Mouse (Mus musculus) CH12.LX (cell line): ENCODE results near the gene Cd3e. TPM values are rescaled to one million over a fixed set of nuclear protein-coding genes. Genes with fewer than 3 reads are reported as not detected.

ENCODE experiments used
- DNase-seq: peaks from one replicate; pipeline ENCODE4 v3.0.0-alpha.2; 2013; ENCODE audit errors: extremely low read depth
- H3K27ac ChIP-seq: 2 replicates; pipeline ENCODE4 v1.5.1; 2012; ENCODE audit warnings: low read depth, mild to moderate bottlenecking, control low read depth, moderate library complexity; ENCODE audit not compliant: insufficient read depth
- H3K27me3 ChIP-seq: replicated peaks from 2 replicates; pipeline ENCODE3; 2012; ENCODE audit warnings: inconsistent platforms
- H3K36me3 ChIP-seq, 2 experiments: replicated peaks in 1 of 2; 2 replicates each; pipeline versions ENCODE3 to v1.6.1; 2012; ENCODE audit warnings: inconsistent platforms in 1 of 2, low read length in 1 of 2, mild to moderate bottlenecking in 1 of 2, mixed read lengths in 1 of 2, moderate library complexity in 1 of 2; ENCODE audit not compliant: control insufficient read depth in 1 of 2, insufficient read depth in 1 of 2
- H3K4me1 ChIP-seq, 2 experiments: 2 replicates each; pipeline ENCODE4 v1.6.1; 2012; ENCODE audit warnings: inconsistent platforms in 1 of 2, moderate library complexity in 1 of 2; ENCODE audit not compliant: insufficient read depth in 2 of 2, control insufficient read depth in 1 of 2
- H3K4me2 ChIP-seq: 2 replicates; pipeline ENCODE4 v1.6.1; 2012; ENCODE audit warnings: low read depth, mild to moderate bottlenecking, control low read depth; ENCODE audit not compliant: poor library complexity, insufficient read depth, severe bottlenecking
- H3K4me3 ChIP-seq, 3 experiments: fragments of 150-350 bp in 1 of 3; sonication (generic) in 1 of 3; replicated peaks in 1 of 3; 2 replicates each; pipeline versions ENCODE3 to v1.5.1; 2011 to 2012; ENCODE audit warnings: low read depth in 2 of 3, low read length in 2 of 3, mild to moderate bottlenecking in 2 of 3, moderate library complexity in 2 of 3, control low read depth in 1 of 3, improper control_type of control experiment in 1 of 3, inconsistent platforms in 1 of 3, mixed read lengths in 1 of 3; ENCODE audit not compliant: poor library complexity in 1 of 3
- H3K79me2 ChIP-seq: replicated peaks from 2 replicates; pipeline ENCODE4 v1.6.1; 2012; ENCODE audit warnings: mild to moderate bottlenecking, moderate library complexity; ENCODE audit not compliant: control insufficient read depth, poor library complexity, insufficient read depth, severe bottlenecking; ENCODE audit errors: extremely low read depth
- H3K9ac ChIP-seq: 2 replicates; pipeline ENCODE4 v1.6.1; 2012; ENCODE audit warnings: low read depth, mild to moderate bottlenecking, control low read depth, moderate library complexity; ENCODE audit not compliant: insufficient read depth
- H3K9me3 ChIP-seq: replicated peaks from 2 replicates; pipeline ENCODE3; 2012; ENCODE audit warnings: low read length, inconsistent platforms, mixed read lengths
- CHD1 ChIP-seq: IDR thresholded peaks from 2 replicates; pipeline ENCODE4 v1.6.1; 2012; ENCODE audit warnings: low read depth, low read length, improper control_type of control experiment, inconsistent platforms
- CTCF ChIP-seq, 2 experiments: IDR thresholded peaks in 1 of 2; conservative IDR thresholded peaks in 1 of 2; 2 replicates each; pipeline ENCODE4 v1.5.1; 2011 to 2012; ENCODE audit warnings: low read depth in 2 of 2, low read length in 2 of 2, improper control_type of control experiment in 1 of 2, inconsistent platforms in 1 of 2, mild to moderate bottlenecking in 1 of 2, moderate library complexity in 1 of 2
- ELF1 ChIP-seq: IDR thresholded peaks from 2 replicates; pipeline ENCODE4 v1.6.1; 2014; ENCODE audit warnings: low read depth, mild to moderate bottlenecking, inconsistent platforms, low read length, improper control_type of control experiment
- KAT2A ChIP-seq: IDR thresholded peaks from 2 replicates; pipeline ENCODE4 v1.6.1; 2012; ENCODE audit warnings: low read length, improper control_type of control experiment, inconsistent platforms; ENCODE audit not compliant: insufficient replicate concordance
- MAFK ChIP-seq: IDR thresholded peaks from 2 replicates; pipeline ENCODE4 v1.6.1; 2011; ENCODE audit warnings: low read length, improper control_type of control experiment; ENCODE audit not compliant: insufficient replicate concordance
- MAX ChIP-seq: IDR thresholded peaks from 2 replicates; pipeline ENCODE4 v1.6.1; 2011; ENCODE audit warnings: low read length, improper control_type of control experiment
- MAZ ChIP-seq: IDR thresholded peaks from 2 replicates; pipeline ENCODE4 v1.6.1; 2012; ENCODE audit warnings: low read depth, mild to moderate bottlenecking, inconsistent platforms, low read length, improper control_type of control experiment, moderate library complexity
- MEF2A ChIP-seq: IDR thresholded peaks from 2 replicates; pipeline ENCODE4 v1.6.1; 2014; ENCODE audit warnings: low read depth, mild to moderate bottlenecking, inconsistent platforms, low read length, improper control_type of control experiment, borderline replicate concordance
- MYC ChIP-seq: IDR thresholded peaks from 2 replicates; pipeline ENCODE4 v1.6.1; 2011; ENCODE audit warnings: low read depth, mild to moderate bottlenecking, improper control_type of control experiment, low read length
- NRF1 ChIP-seq: IDR thresholded peaks from 2 replicates; pipeline ENCODE4 v1.6.1; 2014; ENCODE audit warnings: low read depth, mild to moderate bottlenecking, inconsistent platforms, low read length, improper control_type of control experiment, moderate library complexity
- RAD21 ChIP-seq: IDR thresholded peaks from 2 replicates; pipeline ENCODE4 v1.6.1; 2011; ENCODE audit warnings: low read depth, mild to moderate bottlenecking, low read length, improper control_type of control experiment, moderate library complexity
- RCOR1 ChIP-seq: conservative IDR thresholded peaks from 2 replicates; pipeline ENCODE4 v1.6.1; 2012; ENCODE audit warnings: low read depth, mild to moderate bottlenecking, inconsistent platforms, low read length, improper control_type of control experiment
- SMC3 ChIP-seq: IDR thresholded peaks from 2 replicates; pipeline ENCODE4 v1.6.1; 2011; ENCODE audit warnings: low read depth, low read length, improper control_type of control experiment
- TBP ChIP-seq: conservative IDR thresholded peaks from 2 replicates; pipeline ENCODE4 v1.6.1; 2011; ENCODE audit warnings: low read depth, low read length, improper control_type of control experiment
- TCF12 ChIP-seq: IDR thresholded peaks from 2 replicates; pipeline ENCODE4 v1.6.1; 2014; ENCODE audit warnings: low read depth, mild to moderate bottlenecking, inconsistent platforms, low read length, improper control_type of control experiment
- UBTF ChIP-seq: IDR thresholded peaks from 2 replicates; pipeline ENCODE4 v1.6.1; 2012; ENCODE audit warnings: low read depth, mild to moderate bottlenecking, inconsistent platforms, low read length, improper control_type of control experiment, moderate library complexity
- USF1 ChIP-seq: IDR thresholded peaks from 2 replicates; pipeline ENCODE4 v1.6.1; 2014; ENCODE audit warnings: low read depth, mild to moderate bottlenecking, inconsistent platforms, low read length, improper control_type of control experiment
- ZC3H11A ChIP-seq: IDR thresholded peaks from 2 replicates; pipeline ENCODE4 v1.6.1; 2012; ENCODE audit warnings: low read depth, mild to moderate bottlenecking, inconsistent platforms, low read length, improper control_type of control experiment
- ZKSCAN1 ChIP-seq: IDR thresholded peaks from 2 replicates; pipeline ENCODE4 v1.6.1; 2012; ENCODE audit warnings: low read depth, inconsistent platforms, low read length, improper control_type of control experiment, borderline replicate concordance
- ZNF384 ChIP-seq: IDR thresholded peaks from 2 replicates; pipeline ENCODE4 v1.6.1; 2012; ENCODE audit warnings: low read depth, low read length, improper control_type of control experiment, inconsistent platforms
- dilution Hi-C: fragments of 300-500 bp; cut with MboI; formaldehyde crosslinking; loops from 2 replicates; pipeline ENCODE4 v1.14.3; 2020; ENCODE audit warnings: low sequenced_read_pairs; ENCODE audit not compliant: extremely low pct_unique_long_range_greater_than_20kb, extremely low pct_ligation_motif_present
- in situ Hi-C: fragments of 300-500 bp; cut with MboI; formaldehyde crosslinking; loops from 3 replicates; pipeline ENCODE4 v1.14.3; 2019; ENCODE audit warnings: low sequenced_read_pairs, low pct_ligation_motif_present, low pct_unique_long_range_greater_than_20kb, mixed read lengths
- polyA plus RNA-seq: library from polyadenylated mRNA; unstranded; fragments of >175 nt; gene quantifications from 2 replicates; pipeline ENCODE4 v1.2.1, GENCODE M21; 2012; ENCODE audit warnings: low read depth; ENCODE audit not compliant: insufficient read length
- total RNA-seq, 2 experiments: library from RNA; depleted of rRNA; stranded (reverse); fragments of 300-350 nt in 1 of 2; fragments of >200 nt in 1 of 2; gene quantifications; 2 replicates each; pipeline ENCODE4 v1.2.3; 2012 to 2014

Cd3e gene
- total and polyA plus RNA-seq, 3 experiments, result not detected

- TF ChIP-seq MAZ (peak; percentile 17; the same call in 1 of the 2 replicates), TCF12 (peak; percentile 89), MYC (no peak), CHD1 (no peak), TBP (peak; percentile 61; the same call in 1 of the 2 replicates), MEF2A (peak; percentile 63; the same call in 1 of the 2 replicates), MAX (peak; percentile 18; the same call in 1 of the 2 replicates), RCOR1 (0 out of 2 replicates have a peak, but pooled peaks have one; percentile 41), ZKSCAN1 (no peak), CTCF (conservative IDR thresholded peaks at IDR 0.05 in 1 of 2, IDR thresholded peaks at IDR 0.05 in 1 of 2; ENCODE audit: low read depth in 2 of 2, low read length in 2 of 2) (no peak), MAFK (no peak), SMC3 (no peak), NRF1 (peak; percentile 96), ZNF384 (no peak), RAD21 (no peak), USF1 (no peak), ELF1 (peak; percentile 100)
Measured at GRCm38 (mm10) chr9:44965126-44965832, 44.1 kb downstream of the Cd3e start, which contains the start of gene Ube4a (continued).

GRCm38 (mm10) chr9:44954432-44954831 lies 55.0 kb downstream of the Cd3e start:
- no peak overlapping the region for H3K9ac ChIP-seq
- in situ Hi-C loops, result no loop called here
- TF ChIP-seq ZC3H11A (no peak), KAT2A (no peak), MYC (no peak), UBTF (no peak)
- no peak for DNase-seq
- no peak overlapping the region for H3K4me2 ChIP-seq
- no peaks in the 10 kb centered on the region for H3K4me1 ChIP-seq
- no peak overlapping the region for H3K27ac ChIP-seq
- H3K4me3 ChIP-seq, result no peak overlapping the region
- H3K9me3 ChIP-seq, result no peaks in the 10 kb centered on the region
- peaks cover 65 to 89% of the 10 kb centered on the region in 2 experiments for H3K36me3 ChIP-seq
- no peaks in the 10 kb centered on the region for H3K79me2 ChIP-seq
- no peaks in the 10 kb centered on the region for H3K27me3 ChIP-seq
- dilution Hi-C loops, result no loop called here

Other genes with a start within 250 kb of the Cd3e start
- 79.4 and 95.2 TPM in 2 replicates for gene Arcn1, start 241.8 kb downstream of the Cd3e start, total RNA-seq (2012; rRNA removed)
- 145 and 150 TPM in 2 replicates for gene Arcn1, start 241.8 kb downstream of the Cd3e start, total RNA-seq (2014; rRNA removed)
- gene Arcn1, start 241.8 kb downstream of the Cd3e start, polyA plus RNA-seq, result 127 and 146 TPM in 2 replicates
- 49.8 and 51.4 TPM in 2 replicates for gene Ift46, start 241.7 kb downstream of the Cd3e start, total RNA-seq (2012; rRNA removed)
- 57.7 and 60.7 TPM in 2 replicates for gene Ift46, start 241.7 kb downstream of the Cd3e start, total RNA-seq (2014; rRNA removed)
- 77.7 and 80.0 TPM in 2 replicates for gene Ift46, start 241.7 kb downstream of the Cd3e start, polyA plus RNA-seq
- gene Tmem25, start 210.3 kb downstream of the Cd3e start, total RNA-seq (2012; rRNA removed), result 0.25 TPM in 2 replicates
- 0.16 and 0.28 TPM in 2 replicates for gene Tmem25, start 210.3 kb downstream of the Cd3e start, total RNA-seq (2014; rRNA removed)
- gene Tmem25, start 210.3 kb downstream of the Cd3e start, polyA plus RNA-seq, result 0.44 and 1.5 TPM in 2 replicates
- gene Ttc36, start 206.6 kb downstream of the Cd3e start, total RNA-seq (2012; rRNA removed), result 0.68 TPM in 1 of 2 replicates, not detected in the other
- not detected in 2 replicates for gene Ttc36, start 206.6 kb downstream of the Cd3e start, total RNA-seq (2014; rRNA removed)
- gene Ttc36, start 206.6 kb downstream of the Cd3e start, polyA plus RNA-seq, result 0.37 and 0.51 TPM in 2 replicates
- 7.2 and 7.3 TPM in 2 replicates for gene Kmt2a, start 128.3 kb downstream of the Cd3e start, total RNA-seq (2012; rRNA removed)
- gene Kmt2a, start 128.3 kb downstream of the Cd3e start, total RNA-seq (2014; rRNA removed), result 2.2 and 2.5 TPM in 2 replicates
- 13.4 and 21.3 TPM in 2 replicates for gene Kmt2a, start 128.3 kb downstream of the Cd3e start, polyA plus RNA-seq
- gene Atp5l, start 88.9 kb downstream of the Cd3e start, total RNA-seq (2012; rRNA removed), result 490 and 550 TPM in 2 replicates
- gene Atp5l, start 88.9 kb downstream of the Cd3e start, total RNA-seq (2014; rRNA removed), result 689 and 720 TPM in 2 replicates
- 277 and 311 TPM in 2 replicates for gene Atp5l, start 88.9 kb downstream of the Cd3e start, polyA plus RNA-seq
- 18.2 and 20.7 TPM in 2 replicates for gene Ube4a, start 44.0 kb downstream of the Cd3e start, total RNA-seq (2012; rRNA removed)
- 13.3 and 14.6 TPM in 2 replicates for gene Ube4a, start 44.0 kb downstream of the Cd3e start, total RNA-seq (2014; rRNA removed)
- 25.4 and 28.3 TPM in 2 replicates for gene Ube4a, start 44.0 kb downstream of the Cd3e start, polyA plus RNA-seq
- gene Cd3g, start 29.2 kb downstream of the Cd3e start, total RNA-seq (2012; rRNA removed), result 11.2 and 12.7 TPM in 2 replicates
- 1.3 and 1.7 TPM in 2 replicates for gene Cd3g, start 29.2 kb downstream of the Cd3e start, total RNA-seq (2014; rRNA removed)
- gene Cd3g, start 29.2 kb downstream of the Cd3e start, polyA plus RNA-seq, result 2.2 and 2.9 TPM in 2 replicates
- gene Cd3d, start 27.8 kb downstream of the Cd3e start, total RNA-seq (2012; rRNA removed), result 5.2 and 5.5 TPM in 2 replicates
- gene Cd3d, start 27.8 kb downstream of the Cd3e start, total RNA-seq (2014; rRNA removed), result 0.27 TPM in 1 of 2 replicates, not detected in the other
- gene Cd3d, start 27.8 kb downstream of the Cd3e start, polyA plus RNA-seq, result 2.6 and 2.7 TPM in 2 replicates
- gene Mpzl2, start 30.2 kb upstream of the Cd3e start, total RNA-seq (2012; rRNA removed), result 0.30 and 0.38 TPM in 2 replicates
- gene Mpzl2, start 30.2 kb upstream of the Cd3e start, total RNA-seq (2014; rRNA removed), result 0.18 and 0.36 TPM in 2 replicates
- gene Mpzl2, start 30.2 kb upstream of the Cd3e start, polyA plus RNA-seq, result 0.27 and 0.57 TPM in 2 replicates
- 3.1 and 3.4 TPM in 2 replicates for gene Mpzl3, start 45.6 kb upstream of the Cd3e start, total RNA-seq (2012; rRNA removed)
- 5.3 and 5.5 TPM in 2 replicates for gene Mpzl3, start 45.6 kb upstream of the Cd3e start, total RNA-seq (2014; rRNA removed)
- gene Mpzl3, start 45.6 kb upstream of the Cd3e start, polyA plus RNA-seq, result 4.4 and 5.2 TPM in 2 replicates
- gene Jaml, start 69.6 kb upstream of the Cd3e start, total RNA-seq (2012; rRNA removed), result 0.51 and 0.88 TPM in 2 replicates
- 0.87 and 0.96 TPM in 2 replicates for gene Jaml, start 69.6 kb upstream of the Cd3e start, total RNA-seq (2014; rRNA removed)
- 1.1 and 1.4 TPM in 2 replicates for gene Jaml, start 69.6 kb upstream of the Cd3e start, polyA plus RNA-seq
- 0.04 TPM in 1 of 2 replicates, not detected in the other for gene Scn2b, start 108.2 kb upstream of the Cd3e start, total RNA-seq (2012; rRNA removed)
- gene Scn2b, start 108.2 kb upstream of the Cd3e start, total RNA-seq (2014; rRNA removed), result not detected in 2 replicates
- gene Scn2b, start 108.2 kb upstream of the Cd3e start, polyA plus RNA-seq, result 0.07 TPM in 1 of 2 replicates, not detected in the other
- 0.04 TPM in 1 of 2 replicates, not detected in the other for gene Scn4b, start 128.8 kb upstream of the Cd3e start, total RNA-seq (2012; rRNA removed)
- gene Scn4b, start 128.8 kb upstream of the Cd3e start, total RNA-seq (2014; rRNA removed), result 0.04 TPM in 1 of 2 replicates, not detected in the other
- not detected in 2 replicates for gene Scn4b, start 128.8 kb upstream of the Cd3e start, polyA plus RNA-seq
- not detected in 2 replicates for gene BC049352, start 172.4 kb upstream of the Cd3e start, total RNA-seq (2012; rRNA removed)
- gene BC049352, start 172.4 kb upstream of the Cd3e start, total RNA-seq (2014; rRNA removed), result not detected in 2 replicates
- gene BC049352, start 172.4 kb upstream of the Cd3e start, polyA plus RNA-seq, result 0.14 and 0.17 TPM in 2 replicates
- gene Tmprss4, start 194.5 kb upstream of the Cd3e start, total RNA-seq (2012; rRNA removed), result not detected in 2 replicates
- not detected in 2 replicates for gene Tmprss4, start 194.5 kb upstream of the Cd3e start, total RNA-seq (2014; rRNA removed)
- gene Tmprss4, start 194.5 kb upstream of the Cd3e start, polyA plus RNA-seq, result not detected in 2 replicates